Mouse (Mus musculus): ENCODE data around the gene Tsen2.

The Tsen2 gene

DNA sequence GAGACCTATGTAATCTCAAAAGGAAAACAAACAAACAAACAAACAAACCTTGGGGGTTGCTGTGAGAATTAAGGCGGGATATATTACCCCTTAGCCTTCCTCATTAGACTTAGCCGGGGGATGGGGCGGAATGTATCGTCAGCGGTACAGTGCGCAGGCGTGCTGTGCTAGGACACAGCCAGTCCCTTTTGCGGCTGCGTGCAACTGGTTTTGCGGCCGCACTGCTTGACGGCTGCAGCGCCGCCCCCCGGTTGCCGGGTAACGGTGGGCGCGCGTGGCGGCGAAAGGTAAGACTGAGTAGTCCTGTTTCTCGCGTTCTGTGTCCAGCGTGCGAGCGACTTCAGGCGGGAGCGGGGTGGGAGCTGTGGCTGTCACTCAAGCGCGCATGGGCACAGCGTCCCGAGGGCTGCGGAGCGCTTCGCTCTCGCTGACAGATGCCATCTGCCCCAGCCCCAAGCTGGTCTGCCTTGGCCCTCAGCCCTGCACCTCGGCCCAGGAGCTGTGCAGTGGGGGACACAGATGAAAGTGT, at the start of gene Tsen2:
Gene Tsen2, plus strand, starts transcription at position 223 of the 529 bp plus-strand sequence.
- DNase-seq (ENCODE audit: low spot score in 2 of 2) = peak; percentile 94 to 95

DNA sequence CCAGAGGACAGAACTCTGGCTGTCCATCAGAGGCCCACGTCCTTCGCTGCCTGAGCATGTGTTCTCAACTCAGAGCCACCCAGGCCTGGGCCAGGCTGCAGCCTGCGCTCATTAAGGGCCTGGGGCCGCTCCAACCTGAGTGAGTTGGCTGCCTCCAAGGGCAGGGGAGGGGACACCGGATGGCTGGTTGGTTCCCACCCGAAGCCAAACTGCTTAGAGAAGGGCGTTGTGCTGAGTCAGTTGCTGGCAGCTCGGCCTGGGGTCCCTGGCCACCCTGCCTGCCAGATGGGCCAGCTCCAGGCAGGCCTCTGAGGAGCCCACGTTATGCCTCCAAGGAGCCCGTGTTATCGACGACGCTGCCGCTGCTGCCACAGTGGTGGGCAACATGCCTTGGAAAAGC, 44.9 kb upstream of the Tsen2 start:
- DNase-seq (ENCODE audit: low spot score in 2 of 2) = no peak

DNA sequence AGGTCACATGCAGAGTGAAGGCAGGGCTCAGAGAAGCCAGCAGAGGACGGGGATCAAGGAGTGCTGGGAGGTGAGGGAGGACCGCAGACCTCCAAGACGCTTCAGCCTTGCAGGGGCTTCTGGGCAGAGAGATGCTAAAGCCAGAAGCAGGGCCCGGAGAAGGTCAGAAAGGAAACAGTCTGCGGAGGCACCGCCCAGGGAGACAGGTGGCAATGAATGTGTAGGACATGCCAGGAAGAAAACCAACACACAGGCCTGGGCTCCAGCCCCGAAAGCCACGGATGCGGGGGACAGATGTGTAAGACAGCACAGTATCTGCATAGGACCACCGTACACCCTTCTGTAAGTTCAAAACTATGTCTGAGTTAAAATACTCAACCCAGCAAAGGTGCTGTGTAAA, 44.2 kb upstream of the Tsen2 start:
- DNase-seq (ENCODE audit: low spot score in 2 of 2) = no peak

DNA sequence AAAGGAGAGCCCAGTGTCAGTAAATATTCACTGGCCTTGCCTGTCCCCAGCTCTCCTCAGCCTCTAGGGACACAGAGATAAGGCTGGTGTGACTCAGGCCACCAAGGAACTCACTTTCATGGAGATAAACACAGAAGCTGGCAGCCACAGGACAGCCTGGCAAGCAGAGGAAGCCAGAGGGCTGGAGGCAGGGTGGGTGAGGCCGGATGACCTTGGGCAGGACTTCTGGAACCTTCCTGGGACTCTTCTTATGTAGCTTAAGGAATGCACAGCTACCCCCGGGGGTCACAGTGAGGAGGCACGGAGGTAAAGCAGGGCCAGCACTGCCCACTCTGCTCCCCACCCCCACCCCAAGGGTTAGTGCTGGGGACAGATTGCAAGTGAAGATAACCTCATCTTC, 43.3 kb upstream of the Tsen2 start:
- DNase-seq (ENCODE audit: low spot score in 2 of 2) = no peak

DNA sequence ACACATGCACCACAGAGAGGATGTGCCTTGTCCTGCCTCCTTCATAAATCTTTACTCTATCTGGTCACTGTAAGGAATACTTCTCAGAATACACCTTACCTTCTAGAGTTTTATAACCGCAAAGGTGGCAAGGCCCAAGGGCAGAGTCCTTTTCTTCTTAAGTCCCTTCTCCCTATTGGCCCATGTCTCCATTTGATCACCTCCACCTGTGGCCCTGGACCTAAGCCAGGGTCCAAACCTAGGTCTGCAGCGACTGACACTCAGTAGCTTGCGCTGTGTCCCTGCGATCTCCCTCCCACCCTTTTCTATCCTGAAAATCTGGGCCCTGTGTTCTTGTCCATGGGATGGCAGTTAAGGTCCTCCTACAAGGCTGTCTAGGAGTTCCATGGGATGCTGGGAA, 41.4 kb upstream of the Tsen2 start:
- no peak for DNase-seq (ENCODE audit: low spot score in 2 of 2)

DNA sequence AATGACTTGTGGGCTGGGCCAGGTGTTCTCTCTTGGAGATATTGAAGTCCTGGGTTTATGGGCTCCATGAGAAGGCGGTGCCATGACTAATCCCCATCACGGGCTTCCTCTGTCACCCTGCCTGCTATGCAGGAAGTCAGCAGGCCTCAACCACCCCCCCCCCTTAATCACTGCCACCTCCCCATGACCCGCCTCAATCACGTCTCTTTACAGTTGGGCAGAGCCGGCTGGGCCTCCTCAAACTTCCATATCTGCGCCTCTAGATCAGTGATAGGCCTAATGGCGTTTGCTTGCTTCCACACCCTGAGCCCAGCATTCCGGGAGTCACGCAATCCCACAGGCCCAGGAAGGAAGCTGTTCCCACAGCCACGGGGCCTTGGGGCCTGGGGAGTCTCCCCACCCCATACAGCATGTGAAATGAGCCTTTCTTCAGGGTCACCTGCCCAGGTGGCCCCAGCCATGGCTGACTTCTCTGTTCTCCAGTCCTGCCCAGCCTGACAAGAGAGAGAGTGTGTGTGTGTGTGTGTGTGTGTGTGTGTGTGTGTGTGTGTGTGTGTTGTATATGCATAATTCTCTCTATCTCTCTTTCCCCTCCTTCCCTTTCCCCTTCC, 40.8 kb upstream of the Tsen2 start:
- no peak for DNase-seq (ENCODE audit: low spot score in 2 of 2)

DNA sequence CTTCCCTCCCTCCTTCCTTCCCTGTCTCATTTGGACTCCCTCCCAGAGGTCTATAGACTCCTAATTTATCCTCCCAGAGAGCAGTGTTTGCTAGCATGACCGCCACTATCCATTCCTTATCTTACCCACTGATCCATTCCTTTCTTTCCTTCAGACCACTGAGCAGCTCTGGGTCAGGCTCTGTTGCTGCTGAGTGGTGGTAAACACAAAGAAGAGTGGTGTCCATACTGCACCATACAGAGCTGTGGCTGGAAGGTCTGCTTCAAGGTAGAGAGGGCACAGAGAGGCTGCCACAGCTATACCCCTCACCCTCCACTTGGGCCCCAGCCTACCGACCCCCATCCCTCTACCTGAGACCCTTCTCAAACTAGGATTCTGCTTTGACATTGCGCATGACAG, 40.3 kb upstream of the Tsen2 start:
- no peak for DNase-seq (ENCODE audit: low spot score in 2 of 2)

DNA sequence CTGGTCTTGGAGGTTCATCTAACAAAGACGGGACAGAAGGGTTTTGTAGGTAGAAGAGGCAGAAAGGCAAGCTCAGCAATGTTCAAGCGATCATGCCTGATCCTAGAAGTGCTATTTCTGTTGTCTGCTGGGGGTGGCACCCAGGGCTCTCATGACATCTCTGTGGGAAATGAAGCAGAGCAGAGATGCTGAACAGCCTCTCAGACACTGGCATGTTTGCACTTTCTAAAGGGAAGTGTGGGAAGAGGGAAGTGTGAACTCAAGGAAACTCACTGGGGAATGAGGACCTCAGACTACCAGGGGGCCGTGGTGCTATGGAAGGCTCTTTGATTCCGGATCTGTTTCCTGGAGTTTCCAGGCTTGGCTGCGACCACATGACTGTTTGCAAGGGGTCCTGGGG, 39.5 kb upstream of the Tsen2 start:
- DNase-seq (ENCODE audit: low spot score in 2 of 2) = no peak

DNA sequence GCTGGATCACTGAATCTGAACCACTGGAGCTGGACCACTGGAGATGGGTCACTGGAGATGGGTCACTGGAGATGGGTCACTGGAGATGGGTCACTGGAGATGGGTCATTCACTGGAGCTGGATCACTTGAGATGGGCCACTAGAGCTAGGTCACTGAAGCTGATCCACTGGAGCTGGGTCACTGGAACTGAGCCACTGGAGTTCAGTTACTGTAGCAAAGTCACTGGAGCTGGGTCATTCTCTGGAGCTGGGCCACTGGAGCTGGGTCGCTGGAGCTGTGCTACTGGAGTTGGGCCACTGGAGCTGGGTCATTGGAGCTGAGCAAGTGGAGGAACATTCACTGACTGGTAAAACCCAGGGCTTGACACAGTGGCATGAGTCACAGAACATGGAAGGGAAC, 38.0 kb upstream of the Tsen2 start:
- DNase-seq (ENCODE audit: low spot score in 2 of 2) = no peak

DNA sequence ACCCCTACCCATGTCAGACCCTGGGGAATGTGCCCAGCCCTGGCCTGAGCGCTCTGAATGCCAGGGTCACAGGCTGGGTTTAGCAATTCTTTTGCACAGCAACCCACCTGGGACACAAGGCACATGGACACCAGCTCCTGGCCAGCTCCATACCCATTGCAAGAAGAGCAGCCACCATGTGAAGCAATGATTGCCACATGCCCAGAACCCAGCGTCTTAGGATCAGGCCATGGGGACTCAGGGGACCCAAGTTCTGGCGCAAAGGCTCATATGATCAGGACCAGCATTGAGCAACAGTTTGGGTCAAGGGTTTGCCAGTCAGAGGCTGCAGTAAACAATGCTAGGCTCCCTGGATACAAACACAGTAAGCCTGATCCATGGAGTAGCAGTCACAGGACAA, 33.0 kb upstream of the Tsen2 start:
- no peak for DNase-seq (ENCODE audit: low spot score in 2 of 2)

DNA sequence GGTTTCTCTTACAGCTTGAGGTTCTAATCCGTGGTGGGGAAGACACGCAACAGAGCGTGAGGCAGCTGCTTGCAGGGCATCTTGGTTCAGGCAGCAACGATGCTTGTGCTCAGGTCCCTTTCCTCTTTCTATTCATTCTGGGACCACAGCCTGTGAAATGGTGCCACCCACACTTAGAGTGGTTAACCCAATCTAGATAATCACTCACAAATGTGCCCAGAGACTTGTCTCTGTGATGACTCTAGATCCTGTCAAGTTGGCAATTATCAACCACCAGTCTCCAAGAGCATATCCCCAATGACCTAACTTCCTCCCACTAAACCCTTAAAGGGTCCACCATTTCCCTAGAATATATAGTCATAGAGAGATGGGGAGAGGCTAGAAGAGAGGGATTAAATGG, 31.3 kb upstream of the Tsen2 start:
- DNase-seq (ENCODE audit: low spot score in 2 of 2) = no peak

DNA sequence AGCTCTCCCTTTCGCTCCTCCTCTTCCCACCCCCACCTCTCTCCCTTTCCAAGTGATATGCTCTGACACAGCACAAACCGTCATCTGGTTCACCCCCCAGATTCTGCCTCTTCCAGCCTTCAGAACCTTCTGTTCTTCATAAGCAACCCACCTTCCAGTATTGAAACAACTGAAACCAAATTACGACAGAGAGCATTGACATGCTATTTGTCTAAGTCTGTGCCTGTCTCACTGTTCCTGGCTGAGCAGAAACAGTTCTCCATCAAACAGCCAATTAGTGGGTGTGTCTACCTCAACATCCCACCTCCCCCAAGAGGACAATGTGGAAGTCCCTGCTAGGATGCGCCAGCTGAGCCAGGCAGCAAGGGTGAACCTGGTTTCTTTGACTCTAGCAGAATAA, 26.6 kb upstream of the Tsen2 start:
- no peak for DNase-seq (ENCODE audit: low spot score in 2 of 2)

DNA sequence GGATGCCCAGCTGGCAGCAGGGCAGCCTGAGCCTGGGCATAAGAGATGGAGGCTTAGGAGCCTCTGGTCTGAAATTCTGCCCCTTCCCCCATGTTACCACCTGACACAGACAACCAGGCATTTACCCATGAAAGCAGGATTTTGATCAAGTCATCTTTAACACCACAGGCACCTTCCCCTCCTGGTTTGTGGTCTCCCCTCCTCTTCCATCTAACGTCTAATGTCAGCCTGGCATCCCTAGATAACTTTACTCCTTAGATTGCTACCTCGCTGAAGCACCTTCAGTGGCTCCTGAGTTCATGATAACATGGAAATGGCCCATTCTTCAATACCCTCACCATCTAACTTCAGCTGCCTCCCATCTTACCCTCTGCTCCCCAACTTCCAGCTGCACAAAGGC, 26.1 kb upstream of the Tsen2 start:
- no peak for DNase-seq (ENCODE audit: low spot score in 2 of 2)

DNA sequence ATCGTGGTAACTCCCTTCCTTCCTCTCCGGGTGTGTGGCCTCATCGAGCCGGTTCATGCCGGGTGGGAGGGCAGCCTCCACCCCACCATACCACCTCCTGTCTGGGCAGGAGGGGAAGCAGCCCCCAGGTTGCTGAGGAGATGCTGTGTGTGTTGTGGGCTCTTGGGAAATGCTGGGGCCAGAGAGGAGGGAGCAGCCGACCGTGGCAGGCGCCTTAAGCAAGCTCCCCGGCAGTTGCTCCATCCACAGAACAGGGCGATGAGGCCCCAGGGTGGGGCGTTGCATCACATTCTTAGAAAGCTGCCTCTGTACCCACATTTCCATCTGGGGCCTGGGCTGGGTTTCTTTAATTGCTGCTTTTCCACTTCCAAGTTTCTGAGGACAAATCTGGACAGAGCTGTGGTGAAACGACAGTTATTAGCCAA, 25.2 kb upstream of the Tsen2 start:
- DNase-seq (ENCODE audit: low spot score in 2 of 2) = peak in 1 of 2 experiments; percentile 26

DNA sequence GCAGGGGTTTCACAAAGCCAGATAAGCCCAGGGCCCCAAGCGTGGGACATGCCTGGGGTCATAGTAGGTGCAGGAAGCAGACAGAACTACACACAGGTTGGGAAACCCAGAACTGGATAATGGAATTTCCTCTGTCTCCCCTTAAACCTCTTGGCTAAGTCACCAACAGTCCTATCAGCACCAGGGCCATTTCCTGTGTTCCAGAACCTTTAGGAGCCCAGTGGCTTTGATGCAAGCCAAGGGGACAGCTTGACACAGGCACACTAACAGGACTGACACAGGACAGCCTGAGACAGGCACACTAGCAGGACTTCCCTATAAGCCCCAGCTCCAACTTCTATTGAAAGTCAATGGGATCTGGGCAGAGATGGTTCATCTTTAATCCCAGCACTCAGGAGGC, 22.5 kb upstream of the Tsen2 start:
- DNase-seq (ENCODE audit: low spot score in 2 of 2) = no peak

DNA sequence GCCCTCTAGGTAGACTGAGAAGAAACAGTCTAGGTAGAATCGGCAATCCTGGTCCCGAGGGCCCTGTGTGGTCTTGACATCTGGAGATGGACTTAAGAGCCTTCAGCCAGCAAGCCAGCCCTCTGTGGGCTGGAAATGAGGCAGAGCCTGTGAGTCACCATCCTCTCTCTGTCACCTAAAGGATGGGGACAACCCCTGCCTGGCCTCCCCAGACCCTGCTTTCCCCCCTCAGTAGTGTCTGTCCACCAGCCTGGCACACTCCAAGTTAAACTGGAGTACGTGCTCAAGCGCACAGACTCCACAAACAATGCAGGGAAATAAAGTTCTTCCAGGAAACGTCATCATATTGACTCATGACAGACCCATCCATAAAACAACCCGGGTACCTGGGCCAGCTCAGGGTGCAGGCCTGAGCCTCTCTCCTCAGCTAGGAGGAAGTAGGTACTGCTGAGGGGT, 21.7 kb upstream of the Tsen2 start:
- DNase-seq (ENCODE audit: low spot score in 2 of 2) = no peak

DNA sequence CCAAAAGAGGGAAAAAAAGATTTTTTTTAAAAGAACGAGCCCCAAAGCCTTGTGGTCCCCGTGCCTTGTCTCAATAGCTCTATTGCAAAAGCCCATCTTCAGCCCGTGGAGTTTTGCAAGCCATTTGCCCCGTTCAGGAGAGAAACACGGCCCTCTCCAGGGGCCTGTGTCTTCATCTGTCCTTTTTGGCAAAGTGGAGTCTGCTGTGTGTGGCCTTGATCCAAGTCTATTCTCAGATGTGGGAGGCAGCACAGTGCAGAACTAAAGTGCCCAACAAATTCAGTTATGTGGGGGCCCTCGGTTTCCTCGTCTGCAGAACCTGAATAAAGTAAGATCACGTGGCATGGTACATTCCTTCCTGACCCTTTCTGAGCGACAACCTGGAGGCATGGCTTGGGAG, 21.3 kb upstream of the Tsen2 start:
- DNase-seq (ENCODE audit: low spot score in 2 of 2) = no peak

DNA sequence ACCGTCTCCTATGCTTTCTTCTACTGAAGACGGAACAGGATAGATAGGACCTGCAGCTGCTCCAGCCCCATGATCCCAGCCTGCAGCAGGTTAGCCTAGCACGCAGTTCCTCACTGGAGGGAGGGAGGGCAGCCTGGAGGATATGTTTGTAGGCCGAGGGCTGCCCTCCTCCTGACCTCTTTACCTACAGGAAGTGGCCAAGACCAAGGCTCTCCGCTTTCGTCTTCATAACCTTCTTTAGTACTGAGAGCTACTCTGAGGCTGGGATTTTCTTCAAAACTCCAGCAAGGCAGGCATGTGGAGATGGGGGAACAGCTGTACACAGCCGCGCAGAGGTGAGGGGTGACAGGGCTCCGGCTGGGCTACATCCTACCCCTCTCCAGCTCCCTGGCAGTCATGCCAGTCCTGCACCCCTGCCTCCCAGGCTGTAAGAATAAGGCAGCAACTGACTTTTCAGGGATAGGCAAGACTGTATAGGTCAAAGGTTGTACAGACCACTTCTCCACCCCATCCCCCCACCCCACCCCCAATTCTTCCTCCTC, 19.9 kb upstream of the Tsen2 start:
- DNase-seq (ENCODE audit: low spot score in 2 of 2) = no peak

DNA sequence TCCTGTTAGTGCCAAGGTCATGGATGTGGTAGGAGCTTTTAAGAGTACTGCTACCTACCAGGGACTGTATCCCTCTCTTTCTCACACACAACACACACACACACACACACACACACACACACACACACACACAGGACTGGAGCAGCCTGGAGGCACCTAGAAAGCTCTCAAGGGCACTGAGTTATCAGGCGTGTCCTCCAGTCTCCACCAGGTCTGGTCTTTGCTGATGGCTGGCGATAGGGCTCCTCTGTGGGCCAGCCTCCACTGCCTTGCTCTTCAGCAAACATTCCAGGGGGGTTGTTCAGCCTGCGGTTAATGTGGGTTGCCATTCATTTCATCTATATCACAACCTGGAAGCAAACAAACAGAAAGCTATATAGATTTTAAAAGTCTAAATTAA, 17.0 kb upstream of the Tsen2 start:
- DNase-seq (ENCODE audit: low spot score in 2 of 2) = no peak

DNA sequence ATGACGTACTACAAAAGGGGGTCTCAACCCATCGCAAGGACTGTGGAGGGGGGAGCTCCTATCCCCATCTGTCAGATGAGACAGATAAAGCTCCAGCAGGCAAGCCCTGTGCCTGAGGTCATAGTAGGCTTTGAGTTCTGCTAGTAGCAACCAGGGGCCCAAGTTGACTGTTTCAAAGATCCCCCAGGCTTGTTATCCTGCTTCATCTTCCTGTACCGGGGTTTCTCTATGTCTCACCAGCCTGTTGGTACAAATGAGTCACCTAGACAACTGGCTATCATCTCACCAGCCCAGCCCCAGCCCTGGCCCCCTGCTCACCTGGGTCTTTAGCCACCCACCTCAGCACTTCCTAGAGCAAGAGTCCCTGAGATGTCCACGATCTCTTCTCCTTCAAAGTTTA, 16.1 kb upstream of the Tsen2 start:
- no peak for DNase-seq (ENCODE audit: low spot score in 2 of 2)

DNA sequence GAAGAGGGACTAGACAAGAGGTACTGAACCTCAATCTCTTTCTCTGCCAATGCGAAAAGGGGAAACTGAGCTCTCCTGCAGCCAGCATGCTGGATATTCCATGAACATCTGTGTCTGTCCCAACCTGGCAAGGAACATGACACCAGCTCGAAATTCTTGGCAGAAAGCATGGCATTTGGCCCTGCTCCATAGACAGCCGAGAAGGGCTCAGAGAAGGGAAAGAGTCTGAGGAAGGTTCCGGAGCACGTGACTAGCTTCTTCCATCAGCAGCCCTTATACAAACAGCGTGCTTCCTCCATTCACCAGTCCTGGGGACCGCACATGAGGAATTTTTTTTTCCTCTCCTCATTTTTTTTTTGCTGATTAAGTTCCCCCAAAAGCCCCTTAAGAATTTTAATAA, 9.8 kb upstream of the Tsen2 start:
- no peak for DNase-seq (ENCODE audit: low spot score in 2 of 2)

DNA sequence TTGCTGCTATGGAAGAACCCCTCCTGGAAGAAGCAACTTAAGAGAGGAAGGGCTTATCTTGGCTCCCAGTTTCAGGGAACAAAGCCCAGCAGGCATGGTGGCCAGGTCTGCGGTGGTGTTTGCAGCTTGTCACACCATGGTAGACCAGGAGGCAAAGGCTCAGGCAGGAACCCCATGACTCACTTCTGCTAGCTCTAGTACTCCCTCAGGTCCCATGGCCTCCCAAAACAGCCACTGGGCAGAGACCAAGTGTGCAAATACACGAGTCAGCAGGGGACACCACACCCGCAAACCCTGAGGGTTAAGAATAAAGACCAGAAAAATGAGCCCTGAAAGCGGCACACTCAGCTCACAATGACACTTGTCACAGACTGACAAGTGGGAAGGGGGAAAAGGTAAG, 8.3 kb upstream of the Tsen2 start:
- DNase-seq (ENCODE audit: low spot score in 2 of 2) = no peak

DNA sequence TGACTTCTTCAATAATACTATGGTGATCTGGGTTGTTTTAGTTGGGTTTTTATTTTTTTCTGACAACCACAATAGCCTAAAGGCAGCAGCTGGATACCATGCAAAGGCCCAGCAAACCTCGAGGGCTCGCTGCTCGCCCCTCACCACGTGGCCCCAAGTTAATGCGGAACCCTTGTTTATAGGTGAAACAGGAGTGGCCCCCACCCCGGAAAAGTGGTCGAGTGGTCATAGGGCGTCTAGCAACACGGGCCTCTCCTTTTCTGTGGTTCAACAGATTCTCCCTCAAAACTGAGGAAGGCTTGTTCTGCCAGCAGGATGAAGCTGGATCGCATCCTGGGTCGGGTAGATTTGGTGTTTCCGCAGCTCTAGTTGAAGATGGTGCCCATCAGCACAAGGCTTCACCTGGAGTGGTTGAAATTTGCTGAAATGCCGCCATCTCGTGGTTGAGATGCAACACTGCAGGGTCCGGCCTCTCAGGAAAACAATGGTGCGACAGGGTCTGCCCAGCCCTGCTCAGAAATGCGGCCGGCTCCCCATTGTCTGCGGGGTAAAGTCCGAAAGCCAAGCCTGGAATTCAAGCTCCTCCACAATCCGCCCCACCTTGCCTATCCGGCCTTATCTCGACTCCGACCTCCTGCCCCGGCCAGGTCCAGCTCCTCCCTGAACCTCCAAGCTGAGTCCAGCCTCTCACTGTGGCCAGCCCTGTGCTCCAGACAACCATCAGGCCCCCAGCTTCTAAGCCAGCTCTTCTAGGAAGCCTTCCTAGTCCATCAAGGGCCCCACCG, 5.6 kb upstream of the Tsen2 start:
- peak; percentile 48 for DNase-seq (ENCODE audit: low spot score in 2 of 2)

Data from spleen, postnatal 36 days (tissue).